ENCODE assay signal across 7 mouse cellular contexts in the genomic region with DNA sequence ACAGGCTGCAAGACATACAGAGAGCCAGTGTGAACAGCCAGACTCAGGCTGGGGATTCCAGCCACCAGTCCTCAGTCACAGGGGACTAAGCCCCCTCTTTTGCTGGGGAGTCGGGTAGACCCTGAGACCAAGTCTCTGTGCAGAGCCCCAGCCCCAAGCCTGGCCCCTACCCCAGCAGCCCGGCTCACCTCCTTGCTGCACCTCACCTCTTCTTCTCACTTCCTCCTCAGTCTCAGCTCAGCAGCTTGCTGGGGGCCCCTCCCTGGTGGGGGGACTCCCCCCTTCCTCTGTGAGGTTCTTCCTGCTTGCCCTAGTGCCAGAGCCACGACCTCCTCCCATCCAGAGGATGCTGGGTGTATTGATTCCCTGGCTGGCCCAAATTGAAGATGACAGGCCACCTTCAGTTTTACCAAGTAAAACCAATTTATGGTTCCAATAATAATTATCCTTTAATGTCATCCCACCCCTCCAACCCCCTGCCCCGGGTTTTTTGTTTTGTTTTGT. TPM values are rescaled to one million over a fixed set of nuclear protein-coding genes. Genes with fewer than 3 reads are reported as not detected.
DNase-seq lines count a peak whose midpoint lies in the region; ATAC-seq and TF ChIP-seq lines count a peak whose summit lies in the region.

A gene (minus strand): TSS at position 454 of the 504 bp plus-strand sequence.

- peak within 1 kb of the TSS; percentile 96 for H3K27ac ChIP-seq in heart, embryonic 16.5 days (ENCODE audit: low read length)
- peak within 1 kb of the TSS; percentile 91 for H3K27ac ChIP-seq in liver, embryonic 12.5 days

- peak within 1 kb of the TSS; percentile 98 for H3K4me2 ChIP-seq in heart, embryonic 16.5 days (ENCODE audit: low read depth, low read length)
- peak within 1 kb of the TSS; percentile 89 for H3K4me2 ChIP-seq in liver, embryonic 12.5 days
- peak within 1 kb of the TSS; percentile 75 for H3K4me2 ChIP-seq in myocyte (ENCODE audit: low read depth)

- H3K9ac ChIP-seq in heart, embryonic 16.5 days (ENCODE audit: low read length), result peak within 1 kb of the TSS; percentile 99
- peak within 1 kb of the TSS; percentile 97 for H3K9ac ChIP-seq in liver, embryonic 12.5 days

- peak within 1 kb of the TSS; percentile 84 for H3K4me3 ChIP-seq in C2C12 (ENCODE audit: insufficient read depth, poor library complexity, severe bottlenecking)
- peak within 1 kb of the TSS; percentile 98 for H3K4me3 ChIP-seq in E14TG2a.4 (replicated peaks; ENCODE audit: low read length)
- peak within 1 kb of the TSS; percentile 95 for H3K4me3 ChIP-seq in heart, embryonic 16.5 days (ENCODE audit: low read length)
- peak within 1 kb of the TSS; percentile 93 for H3K4me3 ChIP-seq in liver, embryonic 12.5 days
- H3K4me3 ChIP-seq in myocyte, result peak within 1 kb of the TSS; percentile 94

- no peak for TF ChIP-seq POLR2A in myocyte (IDR thresholded peaks at IDR 0.05; ENCODE audit: insufficient read length, low read depth)

- H3ac ChIP-seq in C2C12 (ENCODE audit: control insufficient read depth, insufficient read length, low read depth), result peak within 1 kb of the TSS; percentile 87
- H3ac ChIP-seq in myocyte (ENCODE audit: control insufficient read depth, insufficient read length), result peak within 1 kb of the TSS; percentile 73

- no peaks in the 10 kb centered on the region for H3K27me3 ChIP-seq in C2C12 (ENCODE audit: control insufficient read depth, insufficient read depth, insufficient read length)
- H3K27me3 ChIP-seq in E14TG2a.4 (ENCODE audit: insufficient read depth, low read length), result no peaks in the 10 kb centered on the region
- no peaks in the 10 kb centered on the region for H3K27me3 ChIP-seq in heart, embryonic 16.5 days (ENCODE audit: control insufficient read depth, insufficient read depth, low read length)
- H3K27me3 ChIP-seq in liver, embryonic 12.5 days (replicated peaks), result no peaks in the 10 kb centered on the region
- H3K27me3 ChIP-seq in myocyte (ENCODE audit: control insufficient read depth, insufficient read depth, insufficient read length), result no peaks in the 10 kb centered on the region

- DNase-seq in layer of hippocampus, adult 9-11 months, result no peak

- H3K79me2 ChIP-seq in C2C12 (ENCODE audit: control insufficient read depth, insufficient read depth), result peaks cover 39% of the 10 kb centered on the region
- H3K79me2 ChIP-seq in myocyte (ENCODE audit: control insufficient read depth, insufficient read depth), result peaks cover 18% of the 10 kb centered on the region

- peaks cover 33% of the 10 kb centered on the region for H3K36me3 ChIP-seq in C2C12 (ENCODE audit: control insufficient read depth, insufficient read depth)
- peaks cover 31% of the 10 kb centered on the region for H3K36me3 ChIP-seq in E14TG2a.4 (ENCODE audit: insufficient read depth, low read length)
- peaks cover 27% of the 10 kb centered on the region for H3K36me3 ChIP-seq in heart, embryonic 16.5 days (ENCODE audit: control insufficient read depth, insufficient read depth)
- peaks cover 30% of the 10 kb centered on the region for H3K36me3 ChIP-seq in liver, embryonic 12.5 days
- H3K36me3 ChIP-seq in myocyte (ENCODE audit: control insufficient read depth, insufficient read depth), result peaks cover 16% of the 10 kb centered on the region

- WGBS in heart, embryonic 16.5 days, result 39% methylated on average over 4 of the region's 4 CpGs
- 23% methylated on average over 4 of the region's 4 CpGs for WGBS in liver, embryonic 12.5 days (ENCODE audit: insufficient replicate concordance)

- peaks cover 24% of the 10 kb centered on the region for H3K79me3 ChIP-seq in C2C12 (ENCODE audit: low read depth)

- H3K4me1 ChIP-seq in E14TG2a.4 (replicated peaks; ENCODE audit: low read depth, low read length), result peaks cover 82% of the 10 kb centered on the region
- H3K4me1 ChIP-seq in heart, embryonic 16.5 days (ENCODE audit: control insufficient read depth, insufficient read depth, low read length), result peaks cover 41% of the 10 kb centered on the region
- peaks cover 51% of the 10 kb centered on the region for H3K4me1 ChIP-seq in liver, embryonic 12.5 days

- H3K9me3 ChIP-seq in E14TG2a.4 (ENCODE audit: low read length), result no peaks in the 10 kb centered on the region
- no peaks in the 10 kb centered on the region for H3K9me3 ChIP-seq in heart, embryonic 16.5 days (replicated peaks; ENCODE audit: control insufficient read depth, low read length)
- H3K9me3 ChIP-seq in liver, embryonic 12.5 days (replicated peaks), result no peaks in the 10 kb centered on the region

- no peak for TF ChIP-seq CTCF in C2C12 (IDR thresholded peaks at IDR 0.05; ENCODE audit: control insufficient read depth, insufficient read depth, insufficient read length)
- no peak for TF ChIP-seq CTCF in E14TG2a.4 (conservative IDR thresholded peaks at IDR 0.05; ENCODE audit: low read length)

- no peak for ATAC-seq in heart, embryonic 16.5 days (replicated peaks; ENCODE audit: extremely low read depth, insufficient read depth, low FRiP score)
- ATAC-seq in liver, embryonic 12.5 days, result no peak
- ATAC-seq in megakaryocyte-erythroid progenitor cell, adult 5-6 weeks (replicated peaks; ENCODE audit: low FRiP score, low TSS enrichment, poor library complexity, severe bottlenecking), result no peak

TF ChIP-seq in C2C12, 6 proteins besides CTCF, POLR2A, EP300 and RAD21:
- no peak for TF ChIP-seq CEBPB (IDR thresholded peaks at IDR 0.05; ENCODE audit: low read depth)
- TF ChIP-seq FOSL1 (IDR thresholded peaks at IDR 0.05; ENCODE audit: insufficient read depth, low read length, poor library complexity, severe bottlenecking), result no peak
- no peak for TF ChIP-seq MYOD1 (IDR thresholded peaks at IDR 0.05; ENCODE audit: control insufficient read depth, insufficient read length, low read depth)
- no peak for TF ChIP-seq MYOG (IDR thresholded peaks at IDR 0.05; ENCODE audit: control insufficient read depth, extremely low read depth, insufficient read length)
- no peak for TF ChIP-seq MAX (IDR thresholded peaks at IDR 0.05)
- TF ChIP-seq USF1 (IDR thresholded peaks at IDR 0.05; ENCODE audit: low read depth), result no peak

TF ChIP-seq in myocyte, 11 proteins besides CTCF, POLR2A, EP300 and RAD21:
- TF ChIP-seq MAX (IDR thresholded peaks at IDR 0.05; ENCODE audit: low read depth) (no peak), SRF (IDR thresholded peaks at IDR 0.05; ENCODE audit: control insufficient read depth, insufficient read length, low read depth) (no peak), MYOG (IDR thresholded peaks at IDR 0.05; ENCODE audit: control insufficient read depth in 1 of 3, insufficient read depth in 1 of 3, insufficient read length in 2 of 3, low read depth in 2 of 3) (no peak), USF1 (IDR thresholded peaks at IDR 0.05; ENCODE audit: low read depth) (no peak), POLR2AphosphoS2 (IDR thresholded peaks at IDR 0.05; ENCODE audit: insufficient read length, low read depth) (no peak), MYOD1 (IDR thresholded peaks at IDR 0.05; ENCODE audit: control insufficient read depth in 1 of 3, insufficient read length in 2 of 3, low read depth in 2 of 3) (no peak), TCF3 (IDR thresholded peaks at IDR 0.05; ENCODE audit: insufficient read length, low read depth) (no peak), TCF12 (IDR thresholded peaks at IDR 0.05; ENCODE audit: insufficient read depth, poor library complexity, severe bottlenecking) (no peak), CEBPB (IDR thresholded peaks at IDR 0.05; ENCODE audit: insufficient read depth, poor library complexity, severe bottlenecking) (no peak), REST (IDR thresholded peaks at IDR 0.05; ENCODE audit: insufficient read depth, insufficient read length) (no peak), E2F4 (IDR thresholded peaks at IDR 0.05; ENCODE audit: insufficient read depth) (no peak)

RNA-seq across cellular contexts. Expression of the gene that starts here (rescaled TPM):
- polyA plus RNA-seq in C2C12 (2012; fragmentation: generic; extraction: Trizol) (0.26 TPM), myocyte (2012; fragmentation: generic; extraction: Trizol) (0.67 TPM)
- 10.8 and 26.5 TPM in 2 replicates for polyA plus RNA-seq in heart, embryonic 16.5 days (2015; fragmentation: Nextera tagmentation; extraction: Ambion mirVana)
- polyA plus RNA-seq in liver, embryonic 12.5 days (2016; fragmentation: Nextera tagmentation; extraction: Ambion mirVana), result 4.3 and 4.9 TPM in 2 replicates
- total RNA-seq in megakaryocyte-erythroid progenitor cell, adult 5-6 weeks (2014; fragmentation: Nextera tagmentation), result 17.1 and 30.7 TPM in 2 replicates
- 7.1 and 9.3 TPM in 2 replicates for total RNA-seq in megakaryocyte-erythroid progenitor cell, adult 5-6 weeks (2017)
